Mouse (Mus musculus) CH12.LX (cell line): ENCODE results near the gene Isca1. TPM values are rescaled to one million over a fixed set of nuclear protein-coding genes. Genes with fewer than 3 reads are reported as not detected.
"Not testable (repeated sequence)": the region's sequence is repeated elsewhere in the genome, so short reads cannot be mapped to it uniquely, and the experiment has no call there.

ENCODE experiments used
- DNase-seq: peaks from one replicate; pipeline ENCODE4 v3.0.0-alpha.2; 2013; ENCODE audit errors: extremely low read depth
- H3K27ac ChIP-seq: 2 replicates; pipeline ENCODE4 v1.5.1; 2012; ENCODE audit warnings: low read depth, mild to moderate bottlenecking, control low read depth, moderate library complexity; ENCODE audit not compliant: insufficient read depth
- H3K27me3 ChIP-seq: replicated peaks from 2 replicates; pipeline ENCODE3; 2012; ENCODE audit warnings: inconsistent platforms
- H3K36me3 ChIP-seq, 2 experiments: replicated peaks in 1 of 2; 2 replicates each; pipeline versions ENCODE3 to v1.6.1; 2012; ENCODE audit warnings: inconsistent platforms in 1 of 2, low read length in 1 of 2, mild to moderate bottlenecking in 1 of 2, mixed read lengths in 1 of 2, moderate library complexity in 1 of 2; ENCODE audit not compliant: control insufficient read depth in 1 of 2, insufficient read depth in 1 of 2
- H3K4me1 ChIP-seq, 2 experiments: 2 replicates each; pipeline ENCODE4 v1.6.1; 2012; ENCODE audit warnings: inconsistent platforms in 1 of 2, moderate library complexity in 1 of 2; ENCODE audit not compliant: insufficient read depth in 2 of 2, control insufficient read depth in 1 of 2
- H3K4me2 ChIP-seq: 2 replicates; pipeline ENCODE4 v1.6.1; 2012; ENCODE audit warnings: low read depth, mild to moderate bottlenecking, control low read depth; ENCODE audit not compliant: poor library complexity, insufficient read depth, severe bottlenecking
- H3K4me3 ChIP-seq, 3 experiments: fragments of 150-350 bp in 1 of 3; sonication (generic) in 1 of 3; replicated peaks in 1 of 3; 2 replicates each; pipeline versions ENCODE3 to v1.5.1; 2011 to 2012; ENCODE audit warnings: low read depth in 2 of 3, low read length in 2 of 3, mild to moderate bottlenecking in 2 of 3, moderate library complexity in 2 of 3, control low read depth in 1 of 3, improper control_type of control experiment in 1 of 3, inconsistent platforms in 1 of 3, mixed read lengths in 1 of 3; ENCODE audit not compliant: poor library complexity in 1 of 3
- H3K79me2 ChIP-seq: replicated peaks from 2 replicates; pipeline ENCODE4 v1.6.1; 2012; ENCODE audit warnings: mild to moderate bottlenecking, moderate library complexity; ENCODE audit not compliant: control insufficient read depth, poor library complexity, insufficient read depth, severe bottlenecking; ENCODE audit errors: extremely low read depth
- H3K9ac ChIP-seq: 2 replicates; pipeline ENCODE4 v1.6.1; 2012; ENCODE audit warnings: low read depth, mild to moderate bottlenecking, control low read depth, moderate library complexity; ENCODE audit not compliant: insufficient read depth
- H3K9me3 ChIP-seq: replicated peaks from 2 replicates; pipeline ENCODE3; 2012; ENCODE audit warnings: low read length, inconsistent platforms, mixed read lengths
- CHD1 ChIP-seq: IDR thresholded peaks from 2 replicates; pipeline ENCODE4 v1.6.1; 2012; ENCODE audit warnings: low read depth, low read length, improper control_type of control experiment, inconsistent platforms
- CTCF ChIP-seq, 2 experiments: IDR thresholded peaks in 1 of 2; conservative IDR thresholded peaks in 1 of 2; 2 replicates each; pipeline ENCODE4 v1.5.1; 2011 to 2012; ENCODE audit warnings: low read depth in 2 of 2, low read length in 2 of 2, improper control_type of control experiment in 1 of 2, inconsistent platforms in 1 of 2, mild to moderate bottlenecking in 1 of 2, moderate library complexity in 1 of 2
- ELF1 ChIP-seq: IDR thresholded peaks from 2 replicates; pipeline ENCODE4 v1.6.1; 2014; ENCODE audit warnings: low read depth, mild to moderate bottlenecking, inconsistent platforms, low read length, improper control_type of control experiment
- HCFC1 ChIP-seq: IDR thresholded peaks from 2 replicates; pipeline ENCODE4 v1.6.1; 2012; ENCODE audit warnings: low read depth, mild to moderate bottlenecking, inconsistent platforms, low read length, improper control_type of control experiment
- JUND ChIP-seq: conservative IDR thresholded peaks from 2 replicates; pipeline ENCODE4 v1.6.1; 2011; ENCODE audit warnings: low read depth, low read length, improper control_type of control experiment
- KAT2A ChIP-seq: IDR thresholded peaks from 2 replicates; pipeline ENCODE4 v1.6.1; 2012; ENCODE audit warnings: low read length, improper control_type of control experiment, inconsistent platforms; ENCODE audit not compliant: insufficient replicate concordance
- NELFE ChIP-seq: IDR thresholded peaks from 2 replicates; pipeline ENCODE4 v1.6.1; 2011; ENCODE audit warnings: low read depth, low read length, improper control_type of control experiment
- NRF1 ChIP-seq: IDR thresholded peaks from 2 replicates; pipeline ENCODE4 v1.6.1; 2014; ENCODE audit warnings: low read depth, mild to moderate bottlenecking, inconsistent platforms, low read length, improper control_type of control experiment, moderate library complexity
- PAX5 ChIP-seq: IDR thresholded peaks from 2 replicates; pipeline ENCODE4 v1.6.1; 2012; ENCODE audit warnings: low read length, inconsistent platforms, mixed read lengths
- POLR2A ChIP-seq: IDR thresholded peaks from 2 replicates; pipeline ENCODE4 v1.6.1; 2011; ENCODE audit warnings: low read depth, mild to moderate bottlenecking, improper control_type of control experiment, low read length
- POLR2AphosphoS2 ChIP-seq: IDR thresholded peaks from 2 replicates; pipeline ENCODE4 v1.6.1; 2011; ENCODE audit warnings: low read depth, low read length, improper control_type of control experiment
- SIN3A ChIP-seq: IDR thresholded peaks from 2 replicates; pipeline ENCODE4 v1.6.1; 2012; ENCODE audit warnings: low read length, improper control_type of control experiment, inconsistent platforms
- TBP ChIP-seq: conservative IDR thresholded peaks from 2 replicates; pipeline ENCODE4 v1.6.1; 2011; ENCODE audit warnings: low read depth, low read length, improper control_type of control experiment
- USF1 ChIP-seq: IDR thresholded peaks from 2 replicates; pipeline ENCODE4 v1.6.1; 2014; ENCODE audit warnings: low read depth, mild to moderate bottlenecking, inconsistent platforms, low read length, improper control_type of control experiment
- USF2 ChIP-seq: conservative IDR thresholded peaks from 2 replicates; pipeline ENCODE4 v1.6.1; 2011; ENCODE audit warnings: low read depth, low read length, improper control_type of control experiment
- ZC3H11A ChIP-seq: IDR thresholded peaks from 2 replicates; pipeline ENCODE4 v1.6.1; 2012; ENCODE audit warnings: low read depth, mild to moderate bottlenecking, inconsistent platforms, low read length, improper control_type of control experiment
- ZKSCAN1 ChIP-seq: IDR thresholded peaks from 2 replicates; pipeline ENCODE4 v1.6.1; 2012; ENCODE audit warnings: low read depth, inconsistent platforms, low read length, improper control_type of control experiment, borderline replicate concordance
- dilution Hi-C: fragments of 300-500 bp; cut with MboI; formaldehyde crosslinking; loops from 2 replicates; pipeline ENCODE4 v1.14.3; 2020; ENCODE audit warnings: low sequenced_read_pairs; ENCODE audit not compliant: extremely low pct_unique_long_range_greater_than_20kb, extremely low pct_ligation_motif_present
- in situ Hi-C: fragments of 300-500 bp; cut with MboI; formaldehyde crosslinking; loops from 3 replicates; pipeline ENCODE4 v1.14.3; 2019; ENCODE audit warnings: low sequenced_read_pairs, low pct_ligation_motif_present, low pct_unique_long_range_greater_than_20kb, mixed read lengths
- polyA plus RNA-seq: library from polyadenylated mRNA; unstranded; fragments of >175 nt; gene quantifications from 2 replicates; pipeline ENCODE4 v1.2.1, GENCODE M21; 2012; ENCODE audit warnings: low read depth; ENCODE audit not compliant: insufficient read length
- total RNA-seq, 2 experiments: library from RNA; depleted of rRNA; stranded (reverse); fragments of 300-350 nt in 1 of 2; fragments of >200 nt in 1 of 2; gene quantifications; 2 replicates each; pipeline ENCODE4 v1.2.3; 2012 to 2014

Gene Isca1
- total and polyA plus RNA-seq, 3 experiments, result 15.8 to 41.0 (median 18.4) TPM

DNA sequence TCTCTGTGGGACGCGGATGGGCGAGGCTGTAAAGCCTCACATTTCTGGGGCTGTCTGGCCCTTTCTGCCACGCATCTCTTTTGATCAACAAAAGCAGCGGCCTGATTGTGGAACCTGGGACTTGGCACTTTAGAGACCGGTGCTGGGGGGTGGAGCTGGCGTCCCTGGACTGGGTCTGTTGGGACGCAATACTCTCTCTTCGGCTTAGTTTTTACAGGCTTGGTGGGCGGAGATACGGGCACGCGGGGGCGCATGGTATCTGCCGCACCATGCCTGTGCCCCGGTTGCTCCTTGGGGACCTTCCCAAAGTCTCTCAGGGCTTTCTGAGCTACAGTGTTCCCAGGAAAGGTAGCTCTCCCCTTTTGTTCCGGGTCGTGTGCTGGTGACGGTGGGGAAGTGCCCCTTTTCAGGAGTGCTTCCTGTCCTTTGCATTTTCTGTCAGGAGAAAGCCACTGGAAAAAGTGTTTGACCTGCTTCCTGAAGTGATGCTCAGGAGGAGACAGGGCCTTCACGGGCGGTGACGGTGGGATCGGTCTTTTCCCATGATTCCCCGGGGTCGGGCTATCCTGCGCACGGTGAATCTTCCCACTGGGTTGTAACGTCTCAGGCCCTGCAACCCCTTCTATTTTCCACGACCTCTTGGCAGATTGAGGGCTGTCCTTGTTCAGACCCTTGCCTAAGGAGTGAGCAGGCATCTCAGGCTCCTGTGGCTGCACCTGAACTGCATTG lies 43.3 kb downstream of the Isca1 start:
- H3K4me3 ChIP-seq, result no peak overlapping the region
- in situ Hi-C loops, result loop anchor here (25.0 kb wide), 1 partner anchor 1114 kb away; the partner anchor contains the start of gene Slc28a3
- H3K4me1 ChIP-seq, result peaks cover 0 to 6% of the 10 kb centered on the region in 2 experiments; a peak in 2 of 4 replicates
- TF ChIP-seq NRF1 (no peak), JUND (no peak), ELF1 (no peak), CHD1 (no peak), USF1 (no peak), USF2 (no peak), ZKSCAN1 (no peak), ZC3H11A (no peak), PAX5 (no peak), SIN3A (no peak), POLR2AphosphoS2 (no peak), HCFC1 (no peak), KAT2A (no peak)
- H3K36me3 ChIP-seq, result no peaks in the 10 kb centered on the region
- dilution Hi-C loops, result no loop called here
- H3K79me2 ChIP-seq, result no peaks in the 10 kb centered on the region
- peaks cover 3% of the 10 kb centered on the region for H3K27me3 ChIP-seq
- no peak overlapping the region for H3K4me2 ChIP-seq
- DNase-seq, result no peak
- H3K9ac ChIP-seq, result no peak overlapping the region
- H3K9me3 ChIP-seq, result no peaks in the 10 kb centered on the region
- H3K27ac ChIP-seq, result no peak overlapping the region

DNA sequence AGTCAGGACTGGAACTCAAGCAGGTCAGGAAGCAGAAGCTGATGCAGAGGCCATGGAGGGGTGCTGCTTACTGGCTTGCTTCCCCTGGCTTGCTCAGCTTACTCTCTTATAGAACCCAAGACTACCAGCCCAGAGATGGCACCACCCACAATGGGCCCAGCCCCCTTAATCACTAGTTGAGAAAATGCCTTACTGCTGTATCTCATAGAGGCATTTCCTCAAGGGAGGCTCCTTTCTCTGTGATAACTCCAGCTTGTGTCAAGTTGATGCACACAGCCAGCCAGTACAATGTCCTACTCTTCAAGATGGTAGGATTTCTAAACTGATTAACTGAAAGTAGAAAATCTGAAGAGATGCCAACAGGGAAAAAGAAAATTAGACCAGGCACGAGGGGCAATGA lies 47.5 kb downstream of the Isca1 start:
- H3K4me2 ChIP-seq, H3K36me3 ChIP-seq, H3K27me3 ChIP-seq, H3K9me3 ChIP-seq, H3K9ac ChIP-seq, dilution Hi-C loops, DNase-seq, H3K79me2 ChIP-seq, in situ Hi-C loops, H3K4me3 ChIP-seq, H3K27ac ChIP-seq: not testable (repeated sequence)
- peaks cover 2 to 11% of the 10 kb centered on the region in 2 experiments; a peak in 3 of 4 replicates for H3K4me1 ChIP-seq

DNA sequence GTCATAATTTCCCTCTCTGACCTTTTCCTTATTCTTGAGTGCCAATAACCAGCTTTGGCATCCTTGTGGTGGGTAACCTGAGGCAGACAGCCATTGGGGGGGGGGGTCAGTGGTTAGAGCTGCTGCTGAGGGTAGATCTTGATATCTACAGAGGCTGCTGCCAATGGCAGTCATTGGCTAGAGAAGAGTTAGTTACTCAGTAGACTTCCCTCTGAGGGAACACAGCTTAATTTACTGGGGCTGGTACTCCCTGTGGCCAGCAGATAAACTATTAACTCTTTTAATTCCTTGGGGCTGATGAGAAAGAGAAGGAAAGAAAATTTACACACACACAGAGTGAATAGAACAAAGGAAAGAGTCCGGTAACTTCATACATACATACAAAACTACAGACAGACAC lies 50.1 kb downstream of the Isca1 start:
- H3K9ac ChIP-seq, result no peak overlapping the region
- no peaks in the 10 kb centered on the region for H3K79me2 ChIP-seq
- peak overlapping the region; percentile 41; the same call in 1 of the 2 replicates for H3K4me2 ChIP-seq
- dilution Hi-C loops, result no loop called here
- H3K27me3 ChIP-seq, result peaks cover 2% of the 10 kb centered on the region
- H3K9me3 ChIP-seq, result no peaks in the 10 kb centered on the region
- in situ Hi-C loops, result no loop called here
- no peak overlapping the region for H3K4me3 ChIP-seq
- DNase-seq, result no peak
- no peak overlapping the region for H3K27ac ChIP-seq
- H3K4me1 ChIP-seq, result peaks cover 6 to 20% of the 10 kb centered on the region in 2 experiments
- TF ChIP-seq POLR2A, result no peak
- TF ChIP-seq TBP, result no peak
- TF ChIP-seq CTCF (conservative IDR thresholded peaks at IDR 0.05 in 1 of 2, IDR thresholded peaks at IDR 0.05 in 1 of 2; ENCODE audit: low read depth in 2 of 2, low read length in 2 of 2), result no peak
- no peak for TF ChIP-seq NELFE
- no peak for TF ChIP-seq JUND
- TF ChIP-seq SIN3A, result no peak
- TF ChIP-seq, all 38 proteins: peak for 0
- H3K36me3 ChIP-seq, result no peaks in the 10 kb centered on the region
